Mouse (Mus musculus) MEL (cell line): ENCODE data around the gene Ywhab. TPM values are rescaled to one million over a fixed set of nuclear protein-coding genes. Genes with fewer than 3 reads are reported as not detected.

Experiments
- DNase-seq: peaks from one replicate; pipeline ENCODE4 v3.0.0; 2011; ENCODE audit warnings: low read depth, low spot score
- H3K27ac ChIP-seq: 2 replicates; pipeline ENCODE4 v1.5.1; 2012; ENCODE audit warnings: low read depth, mild to moderate bottlenecking, control low read depth, low read length, moderate library complexity; ENCODE audit not compliant: control insufficient read depth
- H3K27me3 ChIP-seq, 2 experiments: fragments of 150-350 bp in 1 of 2; sonication (generic) in 1 of 2; 2 replicates each; pipeline ENCODE4 v1.6.1; 2012; ENCODE audit warnings: low read length in 2 of 2, mild to moderate bottlenecking in 2 of 2, improper control_type of control experiment in 1 of 2, moderate library complexity in 1 of 2; ENCODE audit not compliant: insufficient read depth in 2 of 2, control insufficient read depth in 1 of 2
- H3K36me3 ChIP-seq, 2 experiments: 2 replicates each; pipeline ENCODE4 v1.6.1; 2012 to 2014; ENCODE audit warnings: low read length in 2 of 2, improper control_type of control experiment in 1 of 2, inconsistent platforms in 1 of 2, mild to moderate bottlenecking in 1 of 2; ENCODE audit not compliant: insufficient read depth in 2 of 2, control insufficient read depth in 1 of 2
- H3K4me1 ChIP-seq, 2 experiments: fragments of 150-350 bp in 1 of 2; sonication (generic) in 1 of 2; 2 replicates each; pipeline ENCODE4 v1.6.1; 2012; ENCODE audit warnings: low read length in 2 of 2, improper control_type of control experiment in 1 of 2, mild to moderate bottlenecking in 1 of 2; ENCODE audit not compliant: insufficient read depth in 2 of 2, control insufficient read depth in 1 of 2
- H3K4me3 ChIP-seq, 2 experiments: fragments of 150-350 bp in 1 of 2; sonication (generic) in 1 of 2; 2 replicates each; pipeline ENCODE4 v1.5.1; 2012; ENCODE audit warnings: low read depth in 2 of 2, low read length in 2 of 2, mild to moderate bottlenecking in 2 of 2, moderate library complexity in 2 of 2, control low read depth in 1 of 2, improper control_type of control experiment in 1 of 2; ENCODE audit not compliant: control insufficient read depth in 1 of 2, insufficient read depth in 1 of 2
- H3K79me2 ChIP-seq: 2 replicates; pipeline ENCODE4 v1.6.1; 2012; ENCODE audit warnings: mild to moderate bottlenecking, low read length, moderate library complexity; ENCODE audit not compliant: control insufficient read depth, poor library complexity, insufficient read depth
- H3K9ac ChIP-seq: 2 replicates; pipeline ENCODE4 v1.6.1; 2012; ENCODE audit warnings: low read depth, mild to moderate bottlenecking, control low read depth, low read length, moderate library complexity; ENCODE audit not compliant: control insufficient read depth, poor library complexity, severe bottlenecking
- H3K9me3 ChIP-seq: fragments of 150-350 bp; sonication (generic); replicated peaks from 2 replicates; pipeline ENCODE4 v1.6.1; 2012; ENCODE audit warnings: mild to moderate bottlenecking, low read length, improper control_type of control experiment, moderate library complexity; ENCODE audit not compliant: insufficient read depth
- EP300 ChIP-seq, 2 experiments: IDR thresholded peaks; 2 replicates each; pipeline ENCODE4 v1.6.1; 2011; ENCODE audit warnings: improper control_type of control experiment in 2 of 2, low read length in 2 of 2, low read depth in 1 of 2, mild to moderate bottlenecking in 1 of 2
- ETS1 ChIP-seq: IDR thresholded peaks from 2 replicates; pipeline ENCODE4 v1.6.1; 2012; ENCODE audit warnings: low read depth, mild to moderate bottlenecking, inconsistent platforms, low read length, improper control_type of control experiment, moderate library complexity
- MAFK ChIP-seq: IDR thresholded peaks from 2 replicates; pipeline ENCODE4 v1.6.1; 2011; ENCODE audit warnings: low read depth, mild to moderate bottlenecking, low read length, improper control_type of control experiment, borderline replicate concordance
- MXI1 ChIP-seq: IDR thresholded peaks from 2 replicates; pipeline ENCODE4 v1.6.1; 2011; ENCODE audit warnings: mild to moderate bottlenecking, low read depth, low read length, improper control_type of control experiment
- MYB ChIP-seq: IDR thresholded peaks from 2 replicates; pipeline ENCODE4 v1.6.1; 2011; ENCODE audit warnings: mild to moderate bottlenecking, low read depth, low read length, improper control_type of control experiment
- POLR2AphosphoS2 ChIP-seq: IDR thresholded peaks from 2 replicates; pipeline ENCODE4 v1.6.1; 2011; ENCODE audit warnings: low read length, improper control_type of control experiment
- SIN3A ChIP-seq: IDR thresholded peaks from 2 replicates; pipeline ENCODE4 v1.6.1; 2012; ENCODE audit warnings: low read length, improper control_type of control experiment, inconsistent platforms
- UBTF ChIP-seq: IDR thresholded peaks from 2 replicates; pipeline ENCODE4 v1.6.1; 2012; ENCODE audit warnings: low read depth, mild to moderate bottlenecking, inconsistent platforms, low read length, improper control_type of control experiment, moderate library complexity, borderline replicate concordance; ENCODE audit not compliant: insufficient read depth
- USF2 ChIP-seq, 2 experiments: IDR thresholded peaks; 2 replicates each; pipeline ENCODE4 v1.6.1; 2011 to 2012; ENCODE audit warnings: improper control_type of control experiment in 2 of 2, low read length in 2 of 2, borderline replicate concordance in 1 of 2, inconsistent platforms in 1 of 2, low read depth in 1 of 2, mild to moderate bottlenecking in 1 of 2; ENCODE audit not compliant: insufficient read depth in 1 of 2
- ZNF384 ChIP-seq: IDR thresholded peaks from 2 replicates; pipeline ENCODE4 v1.6.1; 2012; ENCODE audit warnings: low read depth, mild to moderate bottlenecking, inconsistent platforms, low read length, improper control_type of control experiment
- polyA plus RNA-seq, 2 experiments: library from polyadenylated mRNA; stranded (reverse) in 1 of 2; unstranded in 1 of 2; fragments of >175 nt in 1 of 2; fragments of >200 nt in 1 of 2; gene quantifications; 2 replicates each; pipeline versions ENCODE4 v1.2.1 to v1.2.4; 2012; ENCODE audit warnings: low replicate concordance in 2 of 2, low read depth in 1 of 2; ENCODE audit not compliant: insufficient read length in 2 of 2, insufficient read depth in 1 of 2, missing spikeins in 1 of 2
- total RNA-seq: library from RNA; depleted of rRNA; stranded (reverse); fragments of 300-350 nt; gene quantifications from 2 replicates; pipeline ENCODE4 v1.2.3, GENCODE M21; 2012

Gene Ywhab
- total and polyA plus RNA-seq, 3 experiments: 71.4 to 717 (median 179) TPM

DNA sequence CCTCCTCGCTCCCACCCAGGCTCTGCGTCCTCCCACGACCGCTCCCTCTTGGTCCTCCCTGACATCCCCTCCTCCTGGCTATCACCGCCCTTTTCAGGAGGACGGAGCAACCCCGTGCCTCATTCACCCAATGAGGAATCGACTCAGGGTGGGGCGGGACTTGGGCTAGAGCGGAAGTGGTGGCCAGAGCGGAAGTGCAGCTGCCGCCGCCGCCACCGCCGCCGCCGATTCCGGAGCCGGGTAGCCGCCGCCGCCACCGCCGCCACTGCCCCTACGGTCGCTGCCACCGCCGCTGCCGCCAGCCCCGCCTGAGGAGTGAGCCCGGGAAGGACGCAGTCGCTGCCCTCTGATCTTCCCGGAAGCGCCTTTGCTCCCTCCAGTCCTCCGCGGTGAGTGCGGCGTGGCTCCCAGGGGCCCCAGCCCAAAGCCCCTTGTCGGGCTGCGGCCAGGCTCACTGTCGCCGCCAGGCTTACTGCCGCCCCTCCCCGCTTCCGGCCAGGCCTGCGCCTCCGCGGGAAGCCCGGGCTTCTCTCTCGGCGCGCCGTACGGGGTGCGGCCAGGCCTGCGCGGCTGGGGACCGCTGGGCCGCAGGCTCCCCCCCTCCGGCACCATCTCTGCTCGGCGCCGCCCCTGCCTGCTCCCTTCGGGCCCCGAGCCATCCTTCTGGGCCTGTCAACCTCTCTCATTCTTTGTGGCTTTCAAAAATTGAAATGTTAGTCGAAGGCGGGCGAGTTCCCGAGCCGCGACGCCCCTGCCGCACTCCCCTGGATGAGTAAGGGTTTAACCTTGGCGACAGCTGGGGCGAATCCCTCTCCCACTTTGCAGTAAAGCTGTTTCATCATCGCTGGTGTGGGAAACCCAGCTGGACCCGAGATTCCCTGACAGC, 460 bp downstream of the Ywhab start (continued):
- TF ChIP-seq ETS1 (no peak), MAFK (no peak), SIN3A (peak; percentile 75), ZNF384 (no peak)

GRCm38 (mm10) chr2:163996275-163996674, 1.5 kb downstream of the Ywhab start:
- TF ChIP-seq POLR2AphosphoS2: no peak
- no peak for TF ChIP-seq EP300 (IDR thresholded peaks at IDR 0.05; ENCODE audit: low read depth in 1 of 2, low read length in 2 of 2)
- Histone ChIP-seq H3K9me3 (no peaks in the 10 kb centered on the region), H3K4me1 (peaks cover 3 to 14% of the 10 kb centered on the region in 2 experiments), H3K4me3 (peak overlapping the region; percentile 96 to 98), H3K36me3 (peaks cover 13 to 29% of the 10 kb centered on the region in 2 experiments), H3K9ac (peak overlapping the region; percentile 99), H3K27ac (no peak overlapping the region), H3K79me2 (peaks cover 50% of the 10 kb centered on the region), H3K27me3 (no peaks in the 10 kb centered on the region)
- no peak for DNase-seq

DNA sequence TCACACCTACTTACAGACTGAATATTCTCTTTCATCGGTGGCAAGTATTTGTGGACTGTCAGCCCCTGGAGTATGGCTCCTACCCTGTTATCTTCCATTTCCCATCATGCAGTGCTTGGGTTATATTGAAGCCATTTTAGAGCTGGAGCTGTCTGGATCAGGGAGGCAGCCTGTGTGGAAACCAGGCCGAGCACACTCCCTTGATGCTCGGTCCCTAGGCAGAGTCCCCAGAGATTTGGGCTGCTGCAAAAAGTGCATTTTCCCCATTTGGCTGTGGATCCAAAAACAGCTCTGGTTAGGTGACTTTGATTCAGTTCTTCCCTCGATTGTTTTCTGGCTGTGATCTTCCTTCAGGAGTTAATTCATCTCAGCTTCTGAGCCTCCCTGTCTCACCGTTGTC, 2.1 kb downstream of the Ywhab start:
- DNase-seq: no peak
- no peaks in the 10 kb centered on the region for H3K27me3 ChIP-seq
- H3K36me3 ChIP-seq: peaks cover 13 to 29% of the 10 kb centered on the region in 2 experiments
- H3K4me3 ChIP-seq: peak overlapping the region in 1 of 2 experiments; percentile 96; a peak in 1 of 4 replicates
- peaks cover 3 to 14% of the 10 kb centered on the region in 2 experiments for H3K4me1 ChIP-seq
- H3K9me3 ChIP-seq: no peaks in the 10 kb centered on the region
- no peak overlapping the region for H3K9ac ChIP-seq
- peaks cover 55% of the 10 kb centered on the region for H3K79me2 ChIP-seq
- H3K27ac ChIP-seq: no peak overlapping the region
- TF ChIP-seq EP300 (IDR thresholded peaks at IDR 0.05; ENCODE audit: low read depth in 1 of 2, low read length in 2 of 2) (peak in 1 of 2 experiments; percentile 10; a peak in 1 of 4 replicates), MXI1 (no peak), MYB (no peak), UBTF (no peak), USF2 (IDR thresholded peaks at IDR 0.05; ENCODE audit: borderline replicate concordance in 1 of 2, insufficient read depth in 1 of 2, low read depth in 1 of 2, low read length in 2 of 2) (no peak)
